Mouse (Mus musculus) heart, postnatal 25 days (tissue): ENCODE data around the gene Sema5b. TPM values are rescaled to one million over a fixed set of nuclear protein-coding genes. Genes with fewer than 3 reads are reported as not detected.

Source experiments
- DNase-seq: peaks from one replicate; pipeline ENCODE4 v3.0.0; 2022; ENCODE audit warnings: low spot score
- intact Hi-C: fragments of 180-260 bp; cut with DNase I; formaldehyde crosslinking; loops from one replicate; pipeline ENCODE4 v1.15.1; 2025
- total RNA-seq, 2 experiments: library from RNA; stranded (reverse); gene quantifications; 2 replicates each; pipeline ENCODE4 v1.2.3; 2021

Sema5b gene
- total RNA-seq, result 1 to 10 TPM in 1 of 2 experiments, under 1 TPM in 1; 0.91 to 1.1 TPM

DNA sequence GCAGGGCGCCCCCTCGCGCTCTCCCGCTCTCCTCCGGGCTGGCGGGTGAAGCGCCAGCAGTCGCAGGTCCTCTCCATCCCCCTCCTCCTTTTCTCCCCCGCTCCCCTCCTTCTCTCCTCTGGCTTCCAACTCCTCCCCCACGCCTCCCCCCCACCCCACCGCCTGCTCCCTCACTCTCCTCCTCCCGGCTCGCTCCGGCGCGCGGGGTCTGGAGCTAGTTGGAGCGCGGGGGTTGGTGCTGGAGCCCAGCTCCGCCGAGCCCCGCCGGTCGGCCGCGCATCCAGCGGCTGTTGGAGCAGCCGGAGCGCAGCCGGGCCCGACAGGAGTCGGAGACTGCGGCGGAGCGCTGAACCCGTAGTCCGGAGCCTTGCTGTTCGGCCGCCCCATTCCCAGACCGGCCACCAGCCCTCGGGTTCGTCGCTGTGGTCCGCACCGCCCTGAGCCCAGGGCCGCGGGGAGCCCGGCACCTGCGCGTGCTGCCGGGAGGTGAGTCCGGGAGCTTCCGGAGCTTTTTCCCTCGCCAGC lies at the start of gene Sema5b:
TSS of gene Sema5b (plus strand) at position 29 of the 525 bp plus-strand sequence.
- no peak for DNase-seq
- intact Hi-C loops, result loop anchor here (2.0 to 10.0 kb wide), 4 partner anchors 51 to 276 kb away; no protein-coding TSS in a partner anchor

DNA sequence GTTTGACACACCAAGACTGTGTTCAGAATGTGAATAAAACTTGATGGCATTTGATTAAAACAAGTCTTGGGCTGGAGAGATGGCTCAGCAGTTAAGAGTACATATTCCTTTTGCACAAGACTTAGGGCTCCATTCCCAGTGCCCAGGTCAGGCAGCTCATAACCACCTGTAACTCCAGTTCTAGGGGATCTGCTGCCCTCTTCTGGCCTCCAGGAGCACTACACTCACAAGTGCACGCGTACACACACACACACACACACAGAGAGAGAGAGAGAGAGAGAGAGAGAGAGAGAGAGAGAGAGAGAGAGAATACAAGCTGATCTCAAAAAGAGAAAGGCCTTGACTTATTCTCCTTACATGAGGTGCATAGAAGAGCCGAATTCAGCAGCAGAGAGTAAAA lies 40.6 kb upstream of the Sema5b start:
- intact Hi-C loops, result no loop called here
- no peak for DNase-seq

DNA sequence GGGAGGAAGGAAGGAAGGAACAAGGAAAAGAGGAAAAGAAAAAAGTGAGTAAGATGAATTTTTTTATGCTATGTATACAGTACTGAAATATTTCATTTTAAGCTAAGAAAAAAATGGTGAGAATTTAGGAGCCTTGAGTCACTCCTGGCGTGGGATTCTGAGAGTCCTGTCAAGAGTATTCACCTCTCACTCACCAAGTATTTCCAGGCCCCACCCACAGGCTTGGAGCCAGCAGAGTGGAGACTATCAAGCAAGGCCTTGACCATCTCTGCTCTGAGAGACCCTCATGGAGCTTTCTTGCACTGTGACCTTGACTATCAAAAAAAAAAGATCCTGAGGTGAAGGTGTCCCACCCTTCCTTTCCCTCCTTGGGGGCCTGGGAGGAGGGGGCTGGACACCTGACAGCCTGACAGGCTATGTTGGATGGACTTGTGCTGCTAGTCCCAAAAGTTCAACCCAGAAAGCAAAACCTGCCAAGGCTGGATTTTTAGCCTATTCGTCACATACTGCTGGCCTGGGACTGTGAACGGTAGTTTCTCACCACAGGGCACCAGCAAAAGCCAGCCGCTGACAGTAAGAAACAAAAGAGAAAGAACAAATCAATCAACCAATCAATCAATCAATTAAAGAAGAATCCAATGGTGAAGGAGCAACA lies 39.7 kb upstream of the Sema5b start:
- intact Hi-C loops, result no loop called here
- no peak for DNase-seq

DNA sequence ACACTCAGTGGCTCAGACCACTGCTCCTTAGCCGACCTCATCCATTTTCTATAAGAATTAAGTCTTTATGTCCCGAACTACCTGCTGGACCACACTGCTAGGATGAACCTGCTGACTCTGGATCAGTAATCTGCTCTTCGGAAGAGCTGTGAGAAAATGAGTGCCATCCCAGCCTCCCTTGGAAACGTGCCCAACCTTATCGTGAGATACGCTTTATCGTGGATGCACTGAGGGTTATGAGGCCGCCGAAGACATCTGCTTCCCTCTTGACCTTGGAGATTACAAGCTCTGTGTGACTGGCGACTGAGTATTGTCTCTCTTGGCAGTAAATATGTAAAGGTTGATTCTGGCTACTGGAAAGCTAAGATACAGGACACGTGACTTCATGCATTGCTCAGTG lies 38.5 kb upstream of the Sema5b start:
- no peak for DNase-seq
- intact Hi-C loops, result no loop called here

DNA sequence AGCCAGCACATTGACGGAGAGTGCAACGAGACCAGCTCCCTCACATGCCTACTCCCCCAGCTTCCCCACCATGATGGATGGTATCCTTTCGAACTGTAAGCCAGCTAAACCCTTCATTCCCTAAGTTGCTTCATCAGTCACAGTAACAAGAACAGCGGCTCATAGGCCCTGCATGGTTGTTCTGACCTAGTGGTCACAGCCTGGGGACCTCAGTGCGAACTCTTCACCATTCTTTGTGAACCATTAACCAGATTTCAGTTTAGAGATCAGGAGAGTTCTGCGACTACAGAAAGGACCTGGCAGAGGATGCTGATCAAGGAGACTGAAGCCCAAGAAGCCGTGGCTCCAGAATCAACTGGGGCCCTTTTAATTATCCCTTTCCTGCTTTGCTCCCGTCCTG lies 36.7 kb upstream of the Sema5b start:
- intact Hi-C loops, result no loop called here
- no peak for DNase-seq

DNA sequence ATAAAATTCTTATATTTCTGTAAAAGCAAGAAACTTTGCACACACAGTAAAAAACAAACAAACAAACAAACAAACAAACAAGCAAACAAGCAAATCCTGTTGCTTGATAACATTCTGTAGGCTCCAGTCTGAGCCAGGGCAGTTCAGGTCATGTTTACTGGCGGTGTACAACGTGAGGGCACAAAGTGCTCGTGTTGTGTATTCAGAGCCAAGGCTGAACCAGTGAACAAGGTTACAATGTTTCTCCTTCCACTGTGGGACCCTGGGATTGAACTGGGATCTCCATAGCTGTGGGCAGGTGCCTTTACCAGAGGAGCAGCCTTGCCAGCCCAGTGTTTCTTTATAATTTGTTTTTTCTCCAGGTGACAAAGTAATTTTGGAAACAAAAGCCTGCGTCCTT lies 35.2 kb upstream of the Sema5b start:
- intact Hi-C loops, result no loop called here
- DNase-seq, result no peak

DNA sequence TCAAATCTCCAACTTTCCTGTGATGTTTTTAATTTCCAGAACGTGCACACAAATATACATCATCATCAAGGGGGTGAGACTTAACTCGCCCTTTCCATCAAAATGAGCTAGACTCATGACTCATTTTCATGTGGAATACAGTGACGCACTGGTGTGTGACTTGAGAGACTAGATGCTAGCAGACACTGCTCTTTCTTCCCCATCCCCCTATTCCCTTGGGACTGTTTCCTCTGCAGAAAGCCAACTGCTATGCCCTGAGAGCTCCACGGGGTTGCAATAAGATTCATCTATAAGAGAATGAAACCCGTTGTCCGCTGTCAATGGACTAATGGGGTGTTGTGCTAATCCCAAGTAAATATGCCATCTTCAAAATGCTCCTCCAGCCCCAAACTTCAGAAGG lies 32.4 kb upstream of the Sema5b start:
- DNase-seq, result no peak
- intact Hi-C loops, result no loop called here

DNA sequence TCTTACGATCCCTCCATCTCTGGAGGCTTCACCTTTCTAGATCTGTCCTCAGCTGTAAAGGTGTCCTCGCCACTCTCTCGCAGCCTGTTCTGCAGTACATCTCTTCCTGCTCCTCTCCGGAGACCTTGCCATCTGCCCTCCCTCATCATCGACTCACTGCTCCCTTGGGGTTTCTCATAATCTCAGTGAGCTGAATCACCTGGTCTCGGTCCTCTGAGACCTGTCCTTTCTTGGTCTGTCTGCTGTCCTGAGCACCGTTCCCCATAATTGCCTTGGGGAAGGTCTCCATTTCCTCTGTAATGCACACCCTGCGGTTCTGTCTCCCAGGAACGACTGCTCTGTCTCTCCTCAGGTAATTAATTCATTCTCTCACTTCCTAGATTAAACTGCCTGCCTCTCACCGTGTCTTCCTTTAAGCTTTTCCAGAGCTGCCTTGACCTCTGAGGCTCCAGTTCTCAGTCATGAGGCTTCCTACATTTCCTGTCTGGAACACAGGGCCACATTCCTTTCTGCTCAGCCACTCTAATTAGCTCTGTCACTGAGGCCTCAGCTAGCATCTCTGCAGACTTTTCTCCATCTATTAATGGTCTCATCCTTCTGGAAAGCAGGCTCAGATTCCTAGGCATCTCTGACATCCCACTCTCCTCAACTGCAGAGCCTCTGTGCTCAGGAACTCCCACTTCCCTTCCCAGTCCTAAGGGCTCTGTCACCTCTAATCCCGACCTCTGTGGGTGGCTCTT lies 31.4 kb upstream of the Sema5b start:
- intact Hi-C loops, result no loop called here

DNA sequence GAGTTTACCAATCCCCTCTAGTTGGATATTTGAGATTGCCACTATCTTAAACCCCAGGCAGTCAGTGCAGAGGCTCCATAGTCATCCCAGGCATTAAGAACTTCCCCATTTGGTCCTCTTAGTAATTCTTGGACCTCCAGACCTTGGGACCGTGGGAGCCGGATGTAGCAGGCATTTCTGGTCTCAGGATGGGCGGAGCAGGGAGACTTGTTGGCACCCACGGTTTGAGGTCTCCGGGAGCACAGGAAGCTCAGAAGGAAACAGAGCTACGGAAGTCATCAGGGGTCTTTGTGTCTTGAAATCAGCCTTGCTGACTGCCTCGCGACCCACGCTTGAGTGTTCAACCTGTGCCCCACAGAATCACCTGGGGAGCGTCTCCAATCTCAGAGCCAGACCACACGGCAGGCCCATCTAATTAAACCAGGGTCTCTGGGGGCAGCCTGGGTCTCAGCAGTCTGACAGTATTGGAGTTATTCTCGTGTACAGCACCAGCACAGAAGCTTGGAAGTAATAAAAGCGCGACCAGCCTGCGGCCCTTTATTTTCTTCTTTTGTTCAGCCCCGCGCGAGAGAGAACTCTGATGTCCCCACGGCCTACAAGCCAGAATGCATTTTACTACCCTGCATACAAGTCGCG lies 24.9 kb upstream of the Sema5b start:
- DNase-seq, result no peak
- intact Hi-C loops, result no loop called here

More for the DNA sequence above, 31.4 kb upstream of the Sema5b start:
- DNase-seq, result no peak

DNA sequence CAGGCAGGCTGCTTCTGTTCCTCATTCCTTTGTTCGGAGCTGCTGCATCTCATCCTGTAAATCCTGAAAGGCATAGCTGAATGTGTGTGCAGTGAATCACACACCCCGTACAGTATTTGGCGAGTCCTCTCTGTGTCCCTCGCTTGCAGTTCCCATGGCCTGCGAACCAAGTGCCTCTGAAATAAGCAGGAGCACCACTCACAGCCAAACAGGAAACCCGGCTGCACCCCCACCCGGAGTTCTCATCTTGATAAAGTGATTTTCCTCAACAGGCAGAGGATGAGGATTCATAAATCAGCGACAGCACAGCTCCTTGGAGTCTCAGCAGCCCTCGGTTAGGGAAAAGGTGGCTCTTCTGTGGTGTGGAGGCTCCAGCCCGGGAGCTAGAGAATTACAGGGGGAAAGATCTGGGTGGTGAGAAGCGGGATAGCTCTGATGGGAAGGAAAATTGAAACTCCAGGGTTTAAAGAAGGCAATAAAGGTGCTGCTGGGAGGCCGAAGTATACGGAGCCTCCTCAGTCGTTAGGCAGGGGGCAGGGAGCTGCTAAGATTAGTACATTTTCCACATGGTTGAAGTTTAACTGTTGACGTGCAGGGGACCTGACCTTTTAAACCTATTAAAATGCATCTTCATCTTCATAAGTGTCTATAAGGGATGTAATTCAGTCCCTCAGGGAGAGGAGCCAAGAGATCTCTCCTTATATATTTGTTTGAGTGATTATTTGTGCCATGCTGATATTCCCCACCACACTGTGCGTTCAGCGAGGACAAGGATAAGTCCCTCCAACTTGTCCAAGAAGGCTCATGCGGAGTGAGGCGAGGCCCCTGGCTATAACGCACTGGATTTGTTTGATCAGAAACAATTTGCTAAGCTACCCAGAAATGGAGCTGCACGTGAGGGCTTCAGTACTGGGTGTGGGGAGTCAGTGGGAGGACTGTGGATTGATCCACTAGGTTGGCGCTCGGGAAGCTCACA lies 22.7 kb upstream of the Sema5b start:
- DNase-seq, result no peak
- intact Hi-C loops, result no loop called here

DNA sequence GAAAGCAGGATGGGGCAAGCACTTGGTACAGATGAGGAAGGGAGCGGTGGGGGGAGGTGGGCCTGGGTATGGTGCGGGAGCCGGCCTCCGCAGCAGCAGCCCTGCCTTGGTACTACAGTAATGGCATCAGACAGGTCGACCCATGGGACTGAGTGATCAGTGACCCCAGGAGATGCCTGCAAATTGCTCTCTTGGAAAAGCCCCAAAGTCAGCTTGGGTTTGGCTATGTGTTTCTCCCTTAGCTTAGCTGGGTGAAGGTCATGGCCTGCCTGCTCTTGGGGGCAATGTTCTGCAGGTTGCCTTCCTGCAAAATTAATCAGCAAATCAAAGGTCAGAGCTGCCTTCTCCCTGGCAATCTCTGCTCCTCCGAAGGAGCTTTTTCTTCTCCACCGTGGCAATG lies 21.7 kb upstream of the Sema5b start:
- no peak for DNase-seq
- intact Hi-C loops, result no loop called here

DNA sequence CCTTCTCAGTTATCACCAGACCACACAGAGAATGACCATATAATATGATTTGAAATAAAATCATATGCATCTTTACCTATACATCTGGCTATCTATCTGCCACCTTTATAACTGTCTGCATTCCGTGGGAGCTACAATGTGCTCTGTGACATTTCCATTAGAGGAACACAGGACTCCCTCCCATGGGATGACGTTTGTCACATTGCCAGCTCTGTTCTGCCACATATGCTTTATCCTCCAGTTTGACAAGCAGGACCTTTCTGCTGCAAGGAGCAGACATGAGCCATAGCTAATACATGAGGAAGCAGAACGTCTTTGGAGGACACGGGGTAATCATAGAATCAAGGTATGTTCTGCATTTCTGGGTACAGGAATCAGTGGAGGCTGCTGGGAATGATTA lies 16.7 kb upstream of the Sema5b start:
- intact Hi-C loops, result no loop called here
- DNase-seq, result no peak

DNA sequence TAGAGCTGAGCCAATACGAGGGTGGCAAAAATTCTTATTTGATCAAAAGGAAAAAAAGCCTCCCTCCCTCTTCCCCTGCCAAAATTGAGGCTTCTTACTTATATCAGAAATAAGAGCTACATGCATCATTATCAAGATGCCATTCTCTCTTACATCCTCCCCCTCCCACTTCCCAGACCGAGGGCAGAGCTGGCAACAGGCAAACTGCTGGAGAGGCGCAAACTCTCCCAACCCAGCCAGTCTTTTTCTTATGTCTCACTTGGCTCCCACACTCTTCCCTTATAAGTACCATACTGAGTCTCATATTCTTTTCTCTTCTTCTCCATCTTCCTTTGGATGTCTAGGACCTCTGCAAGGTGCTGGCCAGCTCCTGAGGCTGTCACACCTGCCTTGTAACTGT lies 6.3 kb upstream of the Sema5b start:
- intact Hi-C loops, result no loop called here
- no peak for DNase-seq

DNA sequence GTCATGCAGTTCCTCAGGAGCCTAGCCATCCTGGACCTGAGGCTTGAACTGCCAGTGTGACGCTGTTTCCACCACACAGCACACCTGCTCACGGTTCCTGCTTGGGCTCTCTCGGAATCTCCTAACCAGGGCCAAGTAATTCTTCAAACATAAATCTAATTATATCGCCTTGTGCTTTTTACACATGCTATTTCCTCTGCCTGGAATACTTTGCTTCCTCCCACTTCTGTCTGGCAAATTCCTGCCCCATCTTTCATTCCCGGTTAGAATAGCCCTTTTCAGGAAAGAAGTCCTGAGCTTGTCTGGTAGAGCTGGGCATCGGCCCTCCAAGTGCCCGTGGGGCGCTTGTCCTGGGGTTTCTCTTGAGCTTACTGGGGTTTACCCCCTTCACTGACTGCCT lies 3.3 kb upstream of the Sema5b start:
- intact Hi-C loops, result no loop called here
- no peak for DNase-seq

DNA sequence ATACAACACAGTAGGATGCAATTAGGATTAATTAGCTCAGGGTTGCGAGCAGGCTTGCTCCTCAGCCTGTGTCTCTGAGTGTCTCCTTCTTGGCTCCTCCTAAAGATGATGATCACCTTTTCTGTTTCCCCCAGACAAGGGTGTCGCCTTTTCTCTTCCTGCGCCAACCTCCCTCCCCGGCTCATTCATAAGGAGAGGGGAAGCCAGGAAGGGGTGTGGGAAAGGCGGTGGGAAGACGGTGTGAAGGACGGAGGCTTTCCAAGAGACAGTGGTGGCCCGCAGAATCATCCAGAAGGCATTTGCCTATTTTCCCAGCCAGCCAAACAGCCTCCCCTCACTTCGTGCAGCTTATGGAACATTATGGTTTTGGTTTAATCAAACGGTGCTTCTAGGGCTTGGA lies 1.9 kb upstream of the Sema5b start:
- intact Hi-C loops, result no loop called here
- no peak for DNase-seq

DNA sequence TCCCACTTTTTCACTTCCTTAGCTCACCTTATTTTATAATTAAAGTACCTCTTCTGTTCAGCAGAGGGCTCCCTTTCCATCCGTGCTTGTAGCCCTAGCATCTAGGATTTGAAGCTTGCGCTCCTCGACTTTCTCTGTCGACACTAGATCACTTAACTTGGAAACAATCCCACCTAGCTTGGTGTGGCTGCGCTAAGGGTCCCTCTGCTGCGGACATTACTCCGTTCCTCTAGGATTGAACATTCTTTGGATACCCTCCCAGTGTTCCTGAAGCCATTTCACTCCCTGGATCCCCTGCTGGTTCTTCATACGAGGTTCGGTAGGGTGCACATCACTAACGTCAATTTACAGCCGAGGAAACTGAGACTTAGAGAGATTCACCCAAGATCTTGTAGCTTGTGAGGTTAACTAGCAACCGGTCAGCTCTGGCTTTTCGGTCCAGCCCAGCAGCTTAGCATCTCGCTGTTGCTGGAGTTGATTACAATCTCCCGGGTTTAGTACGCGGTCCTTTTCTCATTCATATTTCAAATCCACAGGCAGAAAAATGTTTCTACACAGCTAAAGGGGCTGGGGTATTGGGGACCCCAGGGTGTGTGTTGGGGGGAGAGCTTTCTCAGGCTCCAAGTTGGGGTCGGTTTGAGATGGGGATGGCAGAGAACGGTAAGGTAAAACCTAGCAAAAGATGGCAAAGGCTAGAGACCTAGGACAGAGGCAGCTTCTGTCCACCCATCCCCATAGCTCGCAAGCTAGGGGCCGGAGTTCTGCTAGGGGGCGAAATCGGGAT lies 420 bp upstream of the Sema5b start:
- DNase-seq, result no peak
- intact Hi-C loops, result loop anchor here (2.0 to 10.0 kb wide), 4 partner anchors 52 to 277 kb away; no protein-coding TSS in a partner anchor

DNA sequence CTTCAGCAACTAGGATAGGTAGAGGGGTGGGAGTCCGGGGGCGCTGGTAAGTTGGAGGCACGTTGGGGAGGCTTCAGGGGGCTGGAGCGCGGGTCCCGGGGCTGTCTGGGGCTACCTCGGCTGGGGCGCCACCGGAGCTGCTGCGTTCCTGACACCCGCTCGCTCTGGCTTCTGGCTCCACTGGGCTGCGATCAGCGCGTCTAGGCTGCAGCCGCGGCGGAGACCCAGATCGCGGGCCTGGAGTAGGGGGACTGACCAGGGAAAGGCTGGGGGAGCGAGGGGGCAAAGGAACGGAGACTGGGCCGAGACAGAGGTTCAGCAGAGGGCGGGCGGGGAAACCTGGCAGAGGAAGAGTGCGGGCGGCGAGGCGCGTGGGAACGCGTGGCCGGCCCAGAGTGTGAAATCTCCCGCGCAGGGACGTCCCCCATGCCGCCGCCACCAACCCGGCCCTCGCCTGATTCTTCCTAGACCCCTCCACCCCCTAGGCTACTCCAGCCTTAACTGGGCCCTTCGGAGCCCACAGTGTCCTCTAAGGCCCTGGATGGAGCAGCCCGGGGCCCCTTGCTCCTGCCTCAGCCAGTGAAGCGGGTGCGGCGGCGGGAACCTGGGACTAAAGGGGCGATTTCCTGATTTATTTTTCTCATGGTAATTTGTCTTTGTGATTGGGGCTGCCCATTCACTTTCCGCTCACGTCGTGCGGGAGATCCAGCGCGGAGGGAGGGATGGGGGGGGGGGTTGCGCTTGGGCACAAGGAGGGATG lies 896 bp downstream of the Sema5b start:
- intact Hi-C loops, result loop anchor here (2.0 to 10.0 kb wide), 4 partner anchors 50 to 275 kb away; no protein-coding TSS in a partner anchor
- no peak for DNase-seq

DNA sequence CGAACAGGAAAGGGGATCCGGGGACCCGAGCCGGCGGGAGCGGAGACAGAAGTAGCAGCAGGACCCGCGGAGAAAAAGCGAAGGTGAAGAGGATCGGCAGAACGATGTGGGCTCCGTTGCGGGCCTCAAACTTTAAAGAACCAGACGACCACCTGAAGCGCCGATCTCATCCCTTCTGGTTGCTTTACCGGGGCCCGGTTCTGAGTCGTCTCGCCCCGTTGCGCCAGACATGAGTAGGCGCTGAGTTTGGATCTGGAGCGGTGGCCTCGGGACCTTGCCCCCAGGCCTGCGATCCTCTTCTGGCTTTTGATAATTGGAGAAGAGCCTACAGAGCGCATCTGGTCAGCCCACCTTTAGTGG lies 1.5 kb downstream of the Sema5b start:
- no peak for DNase-seq
- intact Hi-C loops, result loop anchor here (5.0 to 10.0 kb wide), 3 partner anchors 50 to 275 kb away; no protein-coding TSS in a partner anchor
